Mouse (Mus musculus): ENCODE results near the gene Scrt2.

Gene Scrt2

GRCm38 (mm10) chr2:152081641-152082448 is 516 bp downstream of the Scrt2 start:
- DNase-seq (ENCODE audit: low spot score) = peak; percentile 62

GRCm38 (mm10) chr2:152082456-152083285 is 1.3 kb downstream of the Scrt2 start:
- no peak for DNase-seq (ENCODE audit: low spot score)

GRCm38 (mm10) chr2:152083411-152083810 is 2.1 kb downstream of the Scrt2 start:
- DNase-seq (ENCODE audit: low spot score) = no peak

GRCm38 (mm10) chr2:152084298-152084697 is 3.0 kb downstream of the Scrt2 start:
- DNase-seq (ENCODE audit: low spot score) = no peak

- no peak for DNase-seq (ENCODE audit: low spot score)
Measured at GRCm38 (mm10) chr2:152085414-152085813, 4.1 kb downstream of the Scrt2 start.

- DNase-seq (ENCODE audit: low spot score) = no peak
Measured at GRCm38 (mm10) chr2:152086451-152086850, 5.1 kb downstream of the Scrt2 start.

GRCm38 (mm10) chr2:152087111-152087510 is 5.8 kb downstream of the Scrt2 start:
- DNase-seq (ENCODE audit: low spot score) = no peak

GRCm38 (mm10) chr2:152089078-152089477 is 7.7 kb downstream of the Scrt2 start:
- DNase-seq (ENCODE audit: low spot score) = no peak

GRCm38 (mm10) chr2:152089581-152089980 is 8.3 kb downstream of the Scrt2 start:
- no peak for DNase-seq (ENCODE audit: low spot score)

GRCm38 (mm10) chr2:152090486-152090885 is 9.2 kb downstream of the Scrt2 start:
- no peak for DNase-seq (ENCODE audit: low spot score)

GRCm38 (mm10) chr2:152091342-152092056 is 10.2 kb downstream of the Scrt2 start:
- no peak for DNase-seq (ENCODE audit: low spot score)

- no peak for DNase-seq (ENCODE audit: low spot score)
Measured at GRCm38 (mm10) chr2:152092927-152093326, 11.6 kb downstream of the Scrt2 start.

- DNase-seq (ENCODE audit: low spot score) = peak; percentile 87
Measured at GRCm38 (mm10) chr2:152093356-152093792, 12.0 kb downstream of the Scrt2 start.

- DNase-seq (ENCODE audit: low spot score) = peak; percentile 43
Measured at GRCm38 (mm10) chr2:152094856-152095545, 13.7 kb downstream of the Scrt2 start.

GRCm38 (mm10) chr2:152096922-152097321 is 15.6 kb downstream of the Scrt2 start:
- DNase-seq (ENCODE audit: low spot score) = no peak

- DNase-seq (ENCODE audit: low spot score) = no peak
Measured at GRCm38 (mm10) chr2:152097916-152098315, 16.6 kb downstream of the Scrt2 start.

- DNase-seq (ENCODE audit: low spot score) = no peak
Measured at GRCm38 (mm10) chr2:152099538-152099937, 18.2 kb downstream of the Scrt2 start.

- no peak for DNase-seq (ENCODE audit: low spot score)
Measured at GRCm38 (mm10) chr2:152101761-152102160, 20.4 kb downstream of the Scrt2 start.

- no peak for DNase-seq (ENCODE audit: low spot score)
Measured at GRCm38 (mm10) chr2:152102369-152102768, 21.0 kb downstream of the Scrt2 start.

- DNase-seq (ENCODE audit: low spot score) = no peak
Measured at GRCm38 (mm10) chr2:152104711-152105317, 23.5 kb downstream of the Scrt2 start.

Data from testis, postnatal 14 days (tissue).